Mouse (Mus musculus): ENCODE results near the gene Nkapl.

Gene Nkapl

DNA sequence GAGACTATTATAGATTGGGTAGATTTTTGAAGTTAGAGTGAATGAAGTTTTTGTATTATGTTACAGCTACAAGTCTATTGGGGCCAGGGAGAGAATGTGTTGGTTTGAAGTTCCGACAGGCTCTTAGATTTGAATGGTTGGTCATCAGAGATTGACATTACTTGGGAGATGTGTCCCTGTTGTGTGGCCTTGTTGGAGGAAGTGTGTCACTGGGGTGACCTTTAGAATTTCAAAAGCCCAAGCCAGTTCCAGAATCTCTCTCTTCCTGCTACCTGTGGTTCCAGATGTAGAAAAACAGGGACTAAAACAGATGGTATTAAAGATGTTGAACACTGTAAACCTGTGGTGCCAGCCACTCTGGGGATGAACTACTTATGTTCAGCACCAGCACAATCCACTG lies 40.7 kb downstream of the Nkapl start:
- DNase-seq (ENCODE audit: low spot score), result no peak

DNA sequence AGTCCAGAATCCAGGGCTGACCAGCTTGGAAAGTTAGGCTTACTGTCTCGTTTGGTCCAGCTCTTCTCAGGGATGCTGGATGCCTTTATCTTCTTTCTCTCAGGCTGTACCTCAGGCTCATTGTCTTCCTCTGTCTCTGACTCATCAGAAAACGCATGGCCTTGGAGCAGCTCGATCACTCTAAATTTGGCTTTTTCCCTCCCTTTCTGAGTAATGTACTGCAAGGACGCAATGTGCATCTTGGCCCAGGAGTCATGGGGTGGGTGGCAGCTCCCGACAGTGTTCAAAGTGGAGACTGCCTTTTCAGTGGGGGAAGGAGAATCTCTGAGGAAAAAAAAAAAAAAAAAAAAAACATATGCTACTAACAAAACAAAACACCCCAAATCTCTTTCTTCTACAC lies 45.0 kb downstream of the Nkapl start:
- no peak for DNase-seq (ENCODE audit: low spot score)

DNA sequence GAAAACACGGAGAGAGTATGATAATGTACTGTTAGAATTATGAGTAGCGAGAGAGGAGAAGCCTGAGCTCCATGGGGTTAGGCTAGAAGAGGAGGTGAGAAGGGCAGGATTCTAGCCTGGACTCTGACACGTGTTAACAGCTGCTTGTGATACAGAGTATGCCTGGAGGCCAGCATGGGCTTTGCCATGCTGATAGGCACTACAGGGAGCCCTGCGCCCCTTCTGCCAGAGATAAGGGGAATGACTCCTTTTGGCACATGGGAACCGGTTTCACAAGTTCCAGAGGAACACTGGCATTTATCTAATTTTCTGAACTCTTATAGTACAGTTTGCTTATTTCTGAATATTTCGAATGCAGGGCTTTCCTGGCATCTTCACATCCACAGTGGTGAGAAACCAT lies 49.4 kb downstream of the Nkapl start:
- no peak for DNase-seq (ENCODE audit: low spot score)

DNA sequence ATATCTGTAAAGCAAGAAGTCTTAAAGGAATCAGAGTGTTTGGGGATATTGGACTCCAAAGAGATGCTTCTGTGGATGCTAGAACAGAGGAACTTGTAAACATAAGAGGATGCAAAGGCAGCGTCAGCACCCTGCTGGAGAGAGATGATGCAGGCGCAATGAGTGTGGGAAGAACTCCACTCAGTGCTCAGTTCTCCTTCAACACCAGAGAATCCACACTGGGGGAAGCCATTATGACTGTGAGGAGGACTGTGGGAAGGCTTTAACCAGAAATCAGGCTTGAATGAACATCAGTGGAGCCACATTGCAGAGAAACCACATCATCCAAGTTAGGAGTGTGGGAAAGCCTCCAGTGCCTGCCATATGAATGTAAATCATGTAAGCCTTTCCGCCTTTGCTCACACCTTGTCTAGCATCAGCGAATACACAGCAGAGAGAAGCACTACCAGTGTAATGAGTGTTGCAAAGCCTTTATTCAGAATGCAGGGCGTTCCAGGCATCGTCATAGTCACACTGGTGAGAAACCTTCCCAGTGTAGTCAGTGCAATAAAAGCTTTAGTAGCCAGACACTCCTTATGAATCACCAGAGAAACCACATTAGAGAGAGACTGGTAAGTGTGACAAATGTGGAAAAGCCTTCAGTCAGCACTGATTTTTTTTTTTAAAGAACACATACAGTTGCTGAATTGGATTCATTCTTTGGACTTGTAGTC lies 50.9 kb downstream of the Nkapl start:
- no peak for DNase-seq (ENCODE audit: low spot score)

Measured in ovary, postnatal 10 days (tissue).